Mouse (Mus musculus) adrenal gland, adult (tissue): ENCODE measurements around the gene Wfdc15a.

Experiments
- DNase-seq, 2 experiments: peaks; one replicate each; pipeline ENCODE4 v3.0.0; 2022 to 2023; ENCODE audit warnings: low spot score in 1 of 2; ENCODE audit not compliant: inconsistent age in 2 of 2

The Wfdc15a gene

DNA sequence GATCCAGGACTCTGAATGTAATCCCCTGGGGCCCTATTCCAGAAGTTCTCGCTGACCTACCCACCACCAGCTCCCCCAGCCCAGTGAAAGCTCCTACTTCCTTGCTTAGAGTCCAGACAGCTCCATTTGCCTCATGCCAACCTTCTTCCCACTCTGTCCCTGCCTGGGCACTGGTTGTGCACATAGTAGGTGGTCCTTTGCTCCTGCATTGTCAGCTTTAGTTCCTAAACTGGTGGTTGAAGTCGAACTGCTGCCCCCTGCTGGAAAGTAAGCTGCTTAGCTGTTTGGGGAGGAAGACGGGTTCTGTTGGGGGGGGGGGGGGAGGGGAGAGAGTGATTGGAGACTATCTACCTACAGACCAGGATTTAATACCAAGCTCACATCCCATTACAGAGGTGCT, 19.8 kb downstream of the Wfdc15a start:
- peak in 1 of 2 experiments; percentile 78 for DNase-seq

- DNase-seq = peak in 1 of 2 experiments; percentile 73
Observed at GRCm38 (mm10) chr2:164177831-164178230, 22.1 kb downstream of the Wfdc15a start.

- DNase-seq = no peak
Observed at GRCm38 (mm10) chr2:164175850-164176249, 24.1 kb downstream of the Wfdc15a start.

DNA sequence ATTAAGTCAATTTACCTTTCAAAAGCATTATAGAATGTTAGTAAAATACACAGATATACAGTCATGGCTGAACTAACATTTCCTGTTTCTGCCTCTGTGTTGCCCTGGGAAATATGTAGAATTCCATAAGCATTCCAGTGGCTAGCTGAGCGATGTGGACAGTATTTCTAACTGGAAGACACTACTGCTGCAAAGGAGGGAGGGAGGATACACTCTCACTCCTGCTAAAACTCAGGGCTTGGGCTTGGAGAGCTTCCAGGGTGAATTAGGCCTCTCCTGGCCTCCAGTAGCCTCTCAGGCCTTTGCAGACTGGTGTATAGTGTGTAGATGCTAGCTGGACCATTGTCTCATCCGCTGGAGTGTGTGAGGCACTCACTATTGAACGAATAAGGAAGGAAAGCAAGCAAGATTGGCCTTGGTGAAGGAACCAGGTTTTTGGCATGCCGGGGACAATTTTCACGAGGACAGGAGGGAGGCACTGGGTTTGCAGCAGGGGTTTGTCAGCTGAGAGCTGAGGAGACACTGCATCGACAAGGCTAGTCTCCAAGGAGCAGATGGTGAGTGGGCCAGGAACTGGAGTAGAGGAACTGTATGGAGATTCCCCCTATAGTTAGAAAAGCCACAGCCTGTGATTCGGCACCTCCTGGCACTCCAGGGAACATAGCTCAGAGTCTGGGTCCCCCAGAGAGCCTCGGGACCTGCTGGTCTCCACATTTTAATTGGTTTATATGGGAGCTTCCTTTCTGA, 25.1 kb downstream of the Wfdc15a start:
- no peak for DNase-seq

- DNase-seq = no peak
Observed at GRCm38 (mm10) chr2:164173394-164173793, 26.5 kb downstream of the Wfdc15a start.

DNA sequence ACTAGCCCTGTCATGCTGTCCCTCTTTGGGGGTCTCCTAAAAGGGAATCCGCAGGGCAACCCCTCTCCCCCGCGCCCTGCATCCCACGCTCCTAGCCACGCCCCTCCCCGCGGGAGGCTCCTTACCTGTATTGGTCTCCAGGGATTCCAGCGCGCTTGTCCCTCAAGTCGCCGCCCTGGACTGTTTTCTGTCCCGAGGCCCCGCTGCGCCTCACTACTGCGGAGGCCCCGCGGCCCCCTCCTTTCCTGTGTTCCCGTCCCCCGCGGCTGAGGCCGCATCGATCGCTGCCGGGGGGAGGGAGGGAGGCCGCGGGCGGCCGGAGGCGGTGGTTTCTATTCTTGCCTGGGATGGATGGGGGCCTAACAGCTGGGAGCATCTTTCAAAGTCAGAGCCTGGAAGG, 29.0 kb downstream of the Wfdc15a start, which contains the start of gene Kcns1:
Kcns1 (minus strand) TSS at position 212 of the 400 bp plus-strand sequence.
- no peak for DNase-seq

DNA sequence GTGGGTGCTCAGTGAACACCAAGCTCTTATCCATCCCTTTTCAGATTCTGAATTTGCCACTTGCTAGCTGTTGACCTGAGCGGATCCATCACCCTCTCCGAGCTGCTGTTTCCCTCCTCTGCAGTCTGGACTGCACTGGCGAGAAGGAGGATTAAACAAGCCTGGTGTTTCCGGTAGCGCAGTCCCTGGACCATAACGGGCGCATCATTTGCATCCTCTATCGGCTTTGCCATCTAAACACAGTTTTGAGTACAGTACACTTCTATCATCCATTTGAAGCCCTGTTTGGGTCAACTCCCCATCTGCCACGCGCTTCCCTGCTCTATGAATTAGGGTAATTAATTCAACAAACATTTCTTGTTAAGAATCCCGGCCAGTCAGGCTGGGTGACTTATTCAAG, 29.6 kb downstream of the Wfdc15a start:
- no peak for DNase-seq

GRCm38 (mm10) chr2:164168571-164168946, 31.4 kb downstream of the Wfdc15a start:
- no peak for DNase-seq

DNA sequence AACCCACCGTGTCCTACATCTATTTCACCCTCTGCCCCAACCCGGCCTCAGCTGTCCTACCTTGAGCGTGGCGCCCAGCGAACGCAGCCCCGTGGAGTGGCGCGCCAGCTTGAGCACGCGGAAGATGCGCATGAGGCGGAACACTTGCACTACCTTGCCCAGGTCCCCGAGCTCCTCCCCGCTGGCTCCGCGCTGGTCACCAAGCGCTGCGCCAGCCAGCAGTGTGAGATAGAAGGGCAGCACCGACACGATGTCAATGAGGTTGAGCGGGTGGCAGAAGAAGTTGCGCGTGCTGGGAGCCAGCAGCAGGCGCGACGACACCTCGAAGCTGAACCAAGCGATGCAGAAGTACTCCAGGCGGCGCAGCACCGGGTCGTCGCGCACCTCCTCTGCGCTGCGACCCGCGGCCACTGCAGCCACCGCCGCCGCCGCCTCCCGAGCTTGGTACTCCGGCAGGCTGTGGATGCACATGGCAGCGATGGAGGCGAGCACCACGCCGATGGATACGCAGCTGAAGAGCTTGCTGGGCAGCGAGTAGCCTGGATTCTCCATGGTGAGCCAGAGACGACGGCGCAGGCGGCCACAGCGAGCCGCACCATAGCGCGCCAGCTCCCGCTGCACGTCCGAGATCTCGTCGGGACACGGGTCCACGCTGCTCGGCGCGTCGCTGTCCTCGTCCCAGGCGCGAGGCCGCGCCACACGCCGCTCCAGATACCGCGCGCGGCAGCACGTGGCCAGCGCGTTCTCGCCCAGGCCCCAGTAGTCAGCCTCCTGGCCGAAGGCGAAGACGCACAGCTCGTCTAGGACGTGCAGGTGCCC, 32.0 kb downstream of the Wfdc15a start:
- no peak for DNase-seq

- peak; percentile 46 to 81 for DNase-seq
Observed at GRCm38 (mm10) chr2:164164941-164165340, 35.0 kb downstream of the Wfdc15a start.

- DNase-seq = peak in 1 of 2 experiments; percentile 57
Observed at GRCm38 (mm10) chr2:164161515-164162055, 38.3 kb downstream of the Wfdc15a start.

DNA sequence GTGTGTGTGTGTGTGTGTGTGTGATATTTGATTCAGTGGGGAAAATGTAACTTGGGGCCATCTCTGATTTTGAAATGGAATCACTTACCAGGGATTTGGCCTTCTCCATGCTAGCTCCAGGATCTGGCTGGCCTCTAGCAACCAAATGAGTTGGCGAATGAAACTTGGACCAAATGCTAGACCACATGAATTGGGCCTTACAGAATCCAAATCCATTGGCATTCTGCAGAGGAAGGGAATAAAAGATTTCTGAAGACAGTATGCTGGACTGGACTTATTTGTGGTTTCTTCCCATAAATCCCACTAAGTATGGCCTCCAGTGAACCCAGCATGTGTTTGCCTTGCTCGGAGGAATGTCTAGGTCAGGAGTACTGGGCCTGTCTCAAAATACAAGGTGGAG, 41.1 kb downstream of the Wfdc15a start:
- no peak for DNase-seq

DNA sequence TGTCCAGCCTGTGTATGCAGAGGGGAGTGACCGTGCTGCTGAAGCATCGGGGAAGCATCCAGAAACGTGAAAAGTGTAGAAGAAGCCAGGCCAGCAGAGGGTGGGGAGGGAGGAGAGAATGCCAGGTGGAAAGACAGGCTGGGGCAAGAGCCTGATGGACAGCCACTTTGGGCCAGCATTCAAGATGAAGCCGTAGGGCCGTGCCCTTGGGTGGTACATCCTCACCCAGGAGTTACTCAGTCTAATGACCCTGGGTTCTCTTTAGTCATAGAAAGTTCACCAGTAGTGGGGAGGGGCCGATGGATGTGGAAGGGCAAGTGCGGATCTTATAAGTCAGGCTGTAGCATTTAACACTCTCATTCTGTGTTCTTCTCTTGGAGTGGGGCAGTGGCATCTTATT, 43.8 kb downstream of the Wfdc15a start:
- peak in 1 of 2 experiments; percentile 77 for DNase-seq

DNA sequence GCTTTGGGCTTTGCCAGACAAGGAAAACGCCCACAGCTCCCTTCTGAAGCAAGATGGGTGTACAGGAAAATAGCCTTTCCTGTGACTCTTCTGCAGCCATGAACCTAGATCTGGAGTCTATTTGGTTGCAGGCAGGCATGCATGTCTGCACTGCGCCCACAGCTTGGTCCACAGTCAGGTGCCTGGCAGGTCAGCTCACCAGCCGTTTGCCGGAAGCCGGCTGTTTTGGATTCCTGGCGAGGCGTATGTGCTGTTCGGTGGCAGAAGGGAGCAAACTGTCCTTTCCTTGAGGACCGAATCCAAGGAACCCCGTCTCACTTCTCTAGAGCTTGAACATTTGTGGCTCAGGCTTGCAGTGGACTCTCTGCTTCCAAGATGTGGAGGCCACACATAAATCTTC, 45.9 kb downstream of the Wfdc15a start:
- DNase-seq = no peak

DNA sequence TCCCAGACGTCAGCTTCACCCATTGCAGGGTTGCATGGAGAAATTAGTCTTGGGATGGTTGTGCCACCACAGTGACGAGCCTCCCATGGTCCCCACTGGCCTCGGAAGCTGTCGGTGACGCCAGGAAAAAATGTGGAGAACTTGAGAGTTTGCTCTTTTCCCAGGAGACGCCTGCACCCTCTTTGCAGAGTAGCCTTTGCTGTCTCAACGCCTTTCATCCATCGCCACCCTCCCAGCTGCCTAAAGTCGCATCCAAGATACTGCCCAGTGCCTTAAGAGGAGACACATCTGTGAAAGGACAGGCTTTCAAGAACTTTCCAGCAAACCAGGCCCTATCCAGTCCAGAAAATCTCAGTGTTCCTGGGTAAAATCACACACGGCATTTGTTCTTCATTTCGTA, 47.6 kb downstream of the Wfdc15a start:
- no peak for DNase-seq

GRCm38 (mm10) chr2:164150086-164150760, 49.7 kb downstream of the Wfdc15a start:
- no peak for DNase-seq
